ENCODE assay signal across 8 mouse cellular contexts in genomic region chr1:64445919-64446318, GRCm38 (mm10).
A peak's percentile ranks its signal among the peaks of the same experiment; 100 is the strongest.
DNase-seq lines count a peak whose midpoint lies in the region; ATAC-seq lines count a peak whose summit lies in the region.

No protein-coding gene starts in this region.

- H3K27ac ChIP-seq in lung, embryonic 15.5 days, result no peak overlapping the region

- 0 out of 2 replicates have a peak, but pooled peaks cover 4% of the 10 kb centered on the region for H3K27me3 ChIP-seq in lung, embryonic 15.5 days

- DNase-seq in ES-CJ7 (ENCODE audit: low read depth, low spot score), result peak; percentile 84
- peak; percentile 87 to 90 for DNase-seq in cerebellum, adult 18-20 months
- DNase-seq in forelimb bud, embryonic 11.5 days (ENCODE audit: low read depth, low spot score), result peak; percentile 63
- DNase-seq in heart, postnatal 4 days, result peak; percentile 84
- DNase-seq in layer of hippocampus, adult 8-10 months (ENCODE audit: low spot score in 2 of 2), result peak; percentile 83 to 85
- peak; percentile 27 for DNase-seq in ovary, postnatal 10 days (ENCODE audit: low spot score)
- DNase-seq in thymus, postnatal 10 days (ENCODE audit: low spot score in 2 of 2), result peak; percentile 69 to 75

- no peaks in the 10 kb centered on the region for H3K9me3 ChIP-seq in lung, embryonic 15.5 days

- 7% methylated on average over 13 of the region's 13 CpGs for WGBS in lung, embryonic 15.5 days

- ATAC-seq in lung, embryonic 15.5 days (ENCODE audit: borderline replicate concordance, extremely low read depth, low FRiP score, low TSS enrichment), result peak; percentile 70

- no peaks in the 10 kb centered on the region for H3K4me1 ChIP-seq in lung, embryonic 15.5 days

- no peaks in the 10 kb centered on the region for H3K36me3 ChIP-seq in lung, embryonic 15.5 days

- no peak overlapping the region for H3K9ac ChIP-seq in lung, embryonic 15.5 days

- no peak overlapping the region for H3K4me3 ChIP-seq in lung, embryonic 15.5 days

- no peak overlapping the region for H3K4me2 ChIP-seq in lung, embryonic 15.5 days

Comparison
In these comparisons a context has a peak if more than half of its experiments do, and no peak if none do; other contexts are left out.
1. DNase-seq: peak in every context shown above with its lines; median percentile 88 in cerebellum, adult 18-20 months; 84 in ES-CJ7; 84 in heart, postnatal 4 days; 84 in layer of hippocampus, adult 8-10 months; 72 in thymus, postnatal 10 days; 63 in forelimb bud, embryonic 11.5 days; 27 in ovary, postnatal 10 days.